Mouse (Mus musculus): ENCODE measurements around the gene Fhl3.
"Not testable (repeated sequence)": the region's sequence is repeated elsewhere in the genome, so short reads cannot be mapped to it uniquely, and the experiment has no call there.

GRCm38 (mm10) chr4:124708200-124708517 is 7.7 kb downstream of the Fhl3 start:
- TF ChIP-seq POLR2A (IDR thresholded peaks at IDR 0.05; ENCODE audit: borderline replicate concordance, low read depth, low read length); CTCF (IDR thresholded peaks at IDR 0.05; ENCODE audit: low read depth, low read length): not testable (repeated sequence)
